Mouse (Mus musculus) retina, postnatal 1 day (tissue): Measurements from ENCODE around the gene Fkbp5.

ENCODE experiments used
- DNase-seq: peaks from one replicate; pipeline ENCODE4 v3.0.0-alpha.2; 2012

Fkbp5 gene

GRCm38 (mm10) chr17:28523355-28524008 is 6.2 kb upstream of the Fkbp5 start:
- DNase-seq = no peak

DNA sequence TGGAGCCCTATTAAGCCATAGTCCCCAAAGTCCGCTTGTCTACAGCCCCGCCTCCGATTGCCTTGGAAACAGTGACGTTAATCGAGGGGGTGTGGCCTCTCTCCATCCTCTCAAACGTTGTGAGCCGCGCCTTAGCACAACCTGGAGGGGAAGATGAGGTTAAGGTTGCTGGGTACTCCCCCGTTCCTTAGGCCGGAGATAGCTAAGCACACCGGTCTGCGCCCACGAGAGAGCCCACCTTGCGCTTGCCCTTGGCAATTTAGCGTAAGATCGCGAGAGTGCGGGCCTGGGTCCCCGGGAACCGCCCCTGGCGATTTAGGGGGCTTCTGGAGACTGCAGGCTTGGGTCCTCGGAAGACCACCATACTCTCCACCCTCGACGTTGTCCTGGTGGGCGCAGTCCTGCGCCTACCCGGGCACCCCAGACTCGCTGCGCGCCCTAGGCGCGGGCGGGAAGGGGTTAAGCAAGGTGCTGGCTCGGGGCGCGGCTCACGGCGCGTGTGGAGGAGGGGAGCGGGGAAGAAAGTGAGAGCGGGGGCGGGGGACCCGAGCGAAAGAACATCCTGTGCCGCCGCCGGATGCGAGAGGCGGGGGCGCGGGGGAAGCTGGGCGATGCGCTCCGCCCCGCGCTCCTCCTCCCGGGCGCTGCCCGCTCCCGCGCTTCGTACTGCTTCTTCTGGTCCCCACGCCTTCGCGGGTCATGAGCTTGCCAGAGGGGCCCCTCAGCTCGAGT is 5.5 kb upstream of the Fkbp5 start:
- DNase-seq = peak; percentile 88

- no peak for DNase-seq
Measured at GRCm38 (mm10) chr17:28521920-28522319, 4.6 kb upstream of the Fkbp5 start.

DNA sequence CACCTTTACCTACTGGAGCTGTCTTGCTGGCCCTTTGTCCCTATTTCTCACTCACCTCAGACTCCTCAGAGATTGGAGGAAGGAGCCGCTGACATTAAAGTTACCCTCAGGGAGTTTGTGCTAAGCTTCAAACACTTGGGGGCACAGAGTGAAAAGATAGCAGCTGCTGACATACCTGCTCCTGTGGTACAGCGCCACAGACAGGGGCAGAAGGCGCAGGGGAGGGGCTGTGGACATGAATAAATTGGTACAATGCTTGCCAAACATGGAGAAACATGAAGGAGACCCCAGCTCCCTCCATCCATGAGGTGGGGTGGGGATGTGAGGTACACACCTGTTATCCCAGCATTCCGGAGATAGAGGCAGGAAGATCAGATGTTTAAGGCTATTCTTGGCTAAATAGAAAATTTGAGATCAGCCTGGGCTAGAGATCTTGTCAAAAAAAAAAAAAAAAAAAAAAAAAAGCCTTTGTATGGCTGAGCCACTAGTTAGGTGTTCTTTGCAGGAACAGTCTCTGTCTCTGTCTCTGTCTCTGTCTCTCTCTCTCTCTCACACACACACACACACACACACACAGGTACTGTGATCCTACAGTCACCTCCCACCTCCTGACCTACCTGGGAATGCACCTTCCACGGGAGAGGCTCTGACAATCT is 3.9 kb upstream of the Fkbp5 start:
- DNase-seq = no peak

- DNase-seq = no peak
Measured at GRCm38 (mm10) chr17:28520561-28520960, 3.2 kb upstream of the Fkbp5 start.

- no peak for DNase-seq
Measured at GRCm38 (mm10) chr17:28519827-28520226, 2.5 kb upstream of the Fkbp5 start.

DNA sequence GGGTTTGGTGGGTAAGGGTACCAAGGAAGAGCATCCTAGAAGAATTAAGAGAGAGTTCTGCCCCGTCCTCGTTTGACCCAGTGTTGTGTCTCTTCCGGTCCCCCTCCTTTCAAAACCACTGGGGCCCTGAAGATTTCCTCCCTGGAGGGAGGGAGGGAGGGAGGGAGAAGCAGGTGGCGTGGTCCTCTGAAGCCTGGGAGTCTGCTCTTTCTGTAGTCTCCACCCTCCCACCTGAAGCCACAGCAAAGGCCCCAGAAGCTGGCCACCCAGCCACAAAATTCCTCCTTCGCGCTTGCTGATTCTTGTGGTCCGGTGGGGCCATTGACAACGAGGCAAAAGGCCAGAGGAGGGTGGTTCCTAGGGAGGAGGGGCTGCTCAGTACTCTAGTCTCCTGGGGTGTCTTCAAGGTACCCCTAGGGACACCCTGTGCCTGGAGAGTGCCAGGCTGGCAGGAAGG is 1.3 kb upstream of the Fkbp5 start:
- DNase-seq = no peak

DNA sequence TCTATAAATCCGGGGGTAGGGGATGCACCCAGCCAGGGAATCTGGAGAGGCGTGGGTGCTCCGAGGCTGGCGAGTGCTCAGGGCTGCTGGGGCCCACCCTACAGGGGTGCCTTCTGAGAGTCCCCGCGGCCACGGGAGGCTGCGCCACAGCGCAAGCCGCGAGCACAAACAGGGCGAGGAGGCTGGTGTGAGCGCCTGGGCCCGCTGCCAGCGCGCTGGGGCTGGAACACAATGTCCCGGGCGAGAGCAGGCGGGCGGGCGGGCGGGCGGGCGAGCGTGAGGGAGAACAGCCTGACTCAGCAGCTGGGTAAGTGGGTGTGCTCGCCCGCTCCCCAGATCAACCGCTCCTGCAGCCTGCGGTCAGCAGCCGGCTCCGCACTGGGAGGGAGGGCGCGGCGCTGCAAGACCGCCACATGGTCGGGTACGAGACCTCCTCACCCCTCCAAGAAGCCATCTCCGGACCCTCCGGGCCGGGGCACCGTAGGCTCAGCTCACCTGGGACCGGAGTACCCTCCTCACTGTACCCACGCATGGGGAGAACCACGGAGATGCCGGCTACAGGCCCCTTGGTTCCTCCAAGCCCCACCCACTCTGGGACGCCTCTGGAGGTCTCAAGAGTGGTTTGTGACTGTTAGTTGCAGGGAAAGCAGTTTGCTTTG is 758 bp upstream of the Fkbp5 start:
- peak; percentile 89 for DNase-seq

DNA sequence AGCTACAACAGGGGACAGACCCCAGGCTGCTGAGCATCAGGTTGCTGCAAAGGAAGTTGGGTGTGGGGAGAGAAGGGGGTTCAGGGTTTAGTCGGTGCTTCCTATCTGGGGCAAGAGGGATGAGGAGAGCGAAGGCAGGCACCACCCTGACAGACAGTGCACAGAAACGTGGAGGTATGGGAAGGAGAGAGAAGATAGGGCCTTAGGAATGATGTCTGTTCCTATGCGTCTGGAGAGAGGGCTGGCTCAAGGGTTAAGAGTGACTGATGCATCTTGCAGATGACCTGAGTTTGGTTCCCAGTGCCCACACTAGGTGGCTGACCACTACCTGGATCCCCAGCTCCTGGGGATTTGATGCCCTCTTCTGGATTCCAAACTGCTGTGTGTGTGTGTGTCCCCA is 446 bp downstream of the Fkbp5 start:
- no peak for DNase-seq

DNA sequence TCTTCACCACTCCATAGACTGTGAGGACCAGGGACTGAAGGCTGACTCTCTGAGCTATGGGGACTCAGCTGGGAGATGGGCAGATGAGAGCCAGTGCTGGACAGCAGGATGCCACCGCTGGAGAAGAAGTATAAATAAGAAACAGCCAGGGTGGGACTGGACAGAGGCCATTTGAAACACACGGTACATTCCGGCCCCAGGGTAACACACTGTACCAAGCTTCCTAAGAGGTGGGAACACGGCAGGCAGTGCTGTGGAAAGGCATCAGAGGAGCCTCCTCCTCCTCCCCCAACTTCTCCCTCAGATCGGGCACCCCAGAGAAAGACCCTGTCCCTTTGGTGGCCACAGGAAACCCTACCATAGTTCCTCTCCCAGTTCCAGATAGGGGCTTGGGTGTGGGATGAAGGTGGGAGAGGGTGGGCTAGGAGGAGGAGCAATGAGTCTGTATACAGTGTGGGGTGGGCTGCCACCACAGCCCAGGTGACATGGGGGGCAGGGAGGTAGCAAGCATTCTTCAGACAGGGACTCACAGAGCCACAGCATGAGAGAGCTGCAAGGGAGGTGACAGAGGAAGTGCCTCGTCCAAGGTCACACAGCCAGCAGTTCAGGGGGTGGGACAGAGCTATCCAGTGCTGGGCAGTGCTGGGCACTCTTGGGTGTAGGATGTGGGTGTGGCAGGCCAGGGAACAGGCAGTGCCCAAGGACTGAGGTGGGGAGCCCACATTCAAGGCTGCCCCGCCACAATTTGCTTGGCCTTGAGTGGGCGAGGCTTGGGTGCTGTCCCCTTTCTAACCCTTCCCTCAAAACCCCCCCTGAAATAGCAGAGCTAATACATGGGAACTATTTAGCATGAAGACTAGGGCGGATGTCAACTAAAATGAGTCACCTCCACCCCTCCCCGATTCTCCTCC is 1.6 kb downstream of the Fkbp5 start:
- DNase-seq = no peak

GRCm38 (mm10) chr17:28514555-28514954 is 2.8 kb downstream of the Fkbp5 start:
- no peak for DNase-seq

DNA sequence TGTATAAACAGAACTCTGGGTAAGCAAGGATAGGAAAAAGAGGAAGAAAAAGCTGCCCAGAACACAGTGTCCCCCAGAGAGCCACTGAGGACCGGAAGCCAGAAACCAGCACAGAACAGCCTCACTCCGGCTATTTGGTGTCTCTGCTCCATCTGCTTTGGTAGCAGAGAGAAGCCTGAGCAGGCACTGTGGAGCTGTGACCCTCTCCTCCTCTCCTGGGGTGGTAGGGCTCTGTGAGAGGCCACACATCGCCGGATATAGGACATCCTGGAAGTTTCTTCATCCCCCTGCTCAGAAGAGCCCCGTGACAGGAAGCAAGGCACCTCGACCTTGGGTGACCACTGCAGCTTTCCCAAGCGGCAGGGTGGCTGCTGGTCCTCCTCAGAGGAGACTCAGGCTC is 3.5 kb downstream of the Fkbp5 start:
- DNase-seq = no peak

GRCm38 (mm10) chr17:28513337-28513736 is 4.0 kb downstream of the Fkbp5 start:
- no peak for DNase-seq

DNA sequence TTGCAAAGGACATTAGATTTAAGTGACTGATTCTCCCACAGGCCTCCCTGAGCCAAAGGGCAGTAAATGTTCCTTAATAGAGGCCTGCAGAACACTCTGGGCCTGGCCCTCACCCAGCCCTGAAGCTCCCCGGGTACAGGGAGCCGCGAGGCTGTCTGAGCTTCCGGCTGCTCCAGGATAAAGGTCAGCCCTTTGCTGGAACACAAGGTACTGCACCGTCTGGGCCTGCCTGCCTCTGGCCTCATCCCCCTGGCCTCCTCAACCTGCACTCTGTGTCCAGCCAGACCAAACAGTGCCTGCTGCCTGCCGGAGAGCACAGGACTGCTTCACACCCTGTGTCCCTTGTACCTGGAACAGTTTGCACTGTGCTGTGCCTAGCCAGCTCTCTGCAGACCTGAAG is 4.6 kb downstream of the Fkbp5 start:
- DNase-seq = peak; percentile 32

- peak; percentile 41 for DNase-seq
Measured at GRCm38 (mm10) chr17:28511616-28512541, 5.4 kb downstream of the Fkbp5 start.

DNA sequence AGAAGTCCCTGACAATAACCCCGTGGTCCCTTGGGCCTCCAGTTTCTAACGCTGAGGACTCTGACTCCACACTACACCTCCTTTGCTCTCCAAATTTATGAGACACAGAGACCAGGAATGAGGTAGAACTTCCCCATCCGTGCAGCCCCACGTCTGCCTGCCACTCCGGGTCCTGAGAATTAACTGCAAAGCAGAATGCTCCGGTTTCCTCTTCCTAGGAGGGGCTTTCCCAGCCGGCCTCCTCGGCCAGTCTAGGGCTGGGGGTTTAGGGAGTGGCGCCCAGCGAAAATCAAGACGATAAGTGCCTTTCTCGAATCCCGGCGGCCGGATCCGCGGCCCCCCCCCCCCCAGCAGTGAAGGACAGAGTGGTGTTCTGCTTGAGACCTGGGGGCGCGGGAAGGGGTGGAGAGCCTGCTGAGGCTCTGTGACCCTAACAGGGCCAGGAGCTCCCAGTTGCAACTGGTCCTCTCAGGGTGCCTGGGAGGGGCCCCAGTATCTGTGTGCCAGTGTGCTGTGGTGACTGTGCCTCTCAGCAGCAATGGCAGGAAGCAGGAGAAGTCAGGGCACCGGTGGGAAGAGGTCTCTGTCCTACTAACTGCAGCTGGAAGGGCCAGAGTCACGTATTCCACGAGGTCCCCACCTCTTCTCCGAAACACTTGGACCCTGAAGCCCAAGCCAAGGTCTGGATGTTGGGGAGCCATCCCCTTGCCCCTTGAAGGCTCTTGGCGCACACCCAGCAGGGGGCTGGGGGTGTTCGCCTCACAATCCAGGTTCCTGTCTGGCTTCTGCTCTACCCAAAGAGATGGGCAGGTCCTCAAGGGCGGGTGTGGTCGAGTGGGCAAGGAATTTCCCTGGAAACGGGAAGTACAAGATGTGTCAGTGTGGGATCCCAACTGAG is 6.6 kb downstream of the Fkbp5 start:
- no peak for DNase-seq

DNA sequence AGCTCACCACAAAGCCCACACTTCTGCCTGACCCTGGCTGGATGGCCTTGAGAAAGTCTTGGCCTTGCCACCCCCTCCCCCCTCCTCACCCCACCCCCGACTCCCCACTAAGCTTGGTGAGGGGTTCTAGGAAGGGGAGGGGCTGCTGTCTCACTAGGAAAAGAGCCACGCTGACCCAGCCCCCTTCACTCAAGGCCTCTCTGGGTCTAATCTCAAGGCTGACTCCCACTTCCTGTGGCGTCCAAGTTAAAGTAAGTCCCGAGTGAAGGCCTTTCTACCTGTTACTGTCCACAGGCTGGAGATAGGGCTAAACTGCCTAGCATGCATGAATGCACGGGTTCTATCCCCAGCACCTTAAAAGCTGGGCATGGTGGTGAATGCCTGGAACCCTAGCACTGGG is 9.8 kb downstream of the Fkbp5 start:
- no peak for DNase-seq

GRCm38 (mm10) chr17:28506895-28507294 is 10.4 kb downstream of the Fkbp5 start:
- DNase-seq = no peak

- DNase-seq = no peak
Measured at GRCm38 (mm10) chr17:28505591-28505990, 11.7 kb downstream of the Fkbp5 start.

DNA sequence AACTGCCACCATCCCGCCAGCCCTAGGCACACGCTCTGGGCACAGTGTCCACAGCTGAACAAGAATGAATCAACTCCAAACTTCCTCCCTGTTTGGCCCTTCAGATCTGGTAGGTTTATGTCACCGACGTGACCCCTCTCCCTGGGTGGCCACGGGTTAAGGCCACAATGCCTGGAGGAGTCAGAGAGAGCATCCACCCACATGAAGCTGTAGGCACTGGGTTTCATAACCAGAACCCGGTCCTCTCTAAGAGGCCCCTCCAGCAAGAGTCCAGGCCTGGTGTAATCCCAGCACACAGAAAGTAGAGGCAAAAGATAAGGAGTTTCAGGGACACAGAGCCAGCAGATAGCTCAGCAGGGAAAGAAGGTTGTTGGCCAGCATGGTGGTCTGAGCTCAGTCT is 13.1 kb downstream of the Fkbp5 start:
- DNase-seq = no peak
